8 mouse cellular contexts compared by ENCODE assay signal in genomic region chr16:30389831-30390649, GRCm38 (mm10). TPM values are rescaled to one million over a fixed set of nuclear protein-coding genes. Genes with fewer than 3 reads are reported as not detected.
DNase-seq lines count a peak whose midpoint lies in the region; ATAC-seq and TF ChIP-seq lines count a peak whose summit lies in the region.

No protein-coding gene starts in this region.

- H3K9me3 ChIP-seq in kidney, postnatal 0 days (replicated peaks; ENCODE audit: low read length), result no peaks in the 10 kb centered on the region
- 0 out of 2 replicates have a peak, but pooled peaks cover 3% of the 10 kb centered on the region for H3K9me3 ChIP-seq in forebrain, embryonic 15.5 days
- peaks cover 5% of the 10 kb centered on the region; the same call in 1 of the 2 replicates for H3K9me3 ChIP-seq in limb, embryonic 13.5 days
- no peaks in the 10 kb centered on the region for H3K9me3 ChIP-seq in midbrain, embryonic 15.5 days

- no peaks in the 10 kb centered on the region for H3K36me3 ChIP-seq in kidney, postnatal 0 days (ENCODE audit: insufficient read depth, low read length)
- H3K36me3 ChIP-seq in forebrain, embryonic 15.5 days, result no peaks in the 10 kb centered on the region
- H3K36me3 ChIP-seq in limb, embryonic 13.5 days, result peaks cover 7% of the 10 kb centered on the region
- no peaks in the 10 kb centered on the region for H3K36me3 ChIP-seq in midbrain, embryonic 15.5 days (replicated peaks)

- 50% methylated on average over 9 of the region's 9 CpGs for WGBS in kidney, postnatal 0 days
- 77% methylated on average over 9 of the region's 9 CpGs for WGBS in forebrain, embryonic 15.5 days
- 47% methylated on average over 9 of the region's 9 CpGs for WGBS in limb, embryonic 13.5 days
- WGBS in midbrain, embryonic 15.5 days, result 74% methylated on average over 9 of the region's 9 CpGs

- no peak for DNase-seq in kidney, postnatal 0 days (ENCODE audit: low spot score)
- DNase-seq in kidney, postnatal 25 days, result no peak
- peak; percentile 50 to 73 for DNase-seq in thymus, postnatal 36 days
- no peak for DNase-seq in layer of hippocampus, postnatal 10 days (ENCODE audit: low spot score in 2 of 2)
- DNase-seq in gastrocnemius, postnatal 14 days, result no peak

- H3K4me2 ChIP-seq in kidney, postnatal 0 days (ENCODE audit: low read length), result peak overlapping the region; percentile 68
- H3K4me2 ChIP-seq in forebrain, embryonic 15.5 days (replicated peaks), result peak overlapping the region; percentile 96
- H3K4me2 ChIP-seq in limb, embryonic 13.5 days (replicated peaks), result peak overlapping the region; percentile 95
- H3K4me2 ChIP-seq in midbrain, embryonic 15.5 days, result peak overlapping the region; percentile 93

- no peaks in the 10 kb centered on the region for H3K27me3 ChIP-seq in kidney, postnatal 0 days (ENCODE audit: insufficient read depth, low read length)
- no peaks in the 10 kb centered on the region for H3K27me3 ChIP-seq in forebrain, embryonic 15.5 days
- H3K27me3 ChIP-seq in limb, embryonic 13.5 days, result no peaks in the 10 kb centered on the region
- no peaks in the 10 kb centered on the region for H3K27me3 ChIP-seq in midbrain, embryonic 15.5 days (replicated peaks)

- no peaks in the 10 kb centered on the region; the same call in 1 of the 2 replicates for H3K4me1 ChIP-seq in kidney, postnatal 0 days (replicated peaks; ENCODE audit: insufficient read depth, low read length)
- peaks cover 23% of the 10 kb centered on the region for H3K4me1 ChIP-seq in forebrain, embryonic 15.5 days
- H3K4me1 ChIP-seq in limb, embryonic 13.5 days, result peaks cover 22% of the 10 kb centered on the region
- H3K4me1 ChIP-seq in midbrain, embryonic 15.5 days, result peaks cover 29% of the 10 kb centered on the region

- peak overlapping the region; percentile 85 for H3K27ac ChIP-seq in kidney, postnatal 0 days
- peak overlapping the region; percentile 65; the same call in 1 of the 2 replicates for H3K27ac ChIP-seq in forebrain, embryonic 15.5 days (replicated peaks)
- no peak overlapping the region for H3K27ac ChIP-seq in limb, embryonic 13.5 days
- H3K27ac ChIP-seq in midbrain, embryonic 15.5 days, result peak overlapping the region; percentile 85

- TF ChIP-seq CTCF in kidney, postnatal 0 days (IDR thresholded peaks at IDR 0.05; ENCODE audit: low read depth), result no peak

- no peak overlapping the region for H3K9ac ChIP-seq in kidney, postnatal 0 days (ENCODE audit: low read depth, low read length)
- H3K9ac ChIP-seq in forebrain, embryonic 15.5 days (replicated peaks), result no peak overlapping the region
- no peak overlapping the region for H3K9ac ChIP-seq in limb, embryonic 13.5 days
- H3K9ac ChIP-seq in midbrain, embryonic 15.5 days, result peak overlapping the region; percentile 81; the same call in 1 of the 2 replicates

- no peak overlapping the region for H3K4me3 ChIP-seq in kidney, postnatal 0 days (replicated peaks; ENCODE audit: low read depth, low read length)
- peak overlapping the region; percentile 62; the same call in 1 of the 2 replicates for H3K4me3 ChIP-seq in forebrain, embryonic 15.5 days
- peak overlapping the region; percentile 90 for H3K4me3 ChIP-seq in limb, embryonic 13.5 days
- H3K4me3 ChIP-seq in midbrain, embryonic 15.5 days, result peak overlapping the region; percentile 71

- no peak for ATAC-seq in kidney, postnatal 0 days (replicated peaks; ENCODE audit: low FRiP score, low read depth)
- ATAC-seq in forebrain, embryonic 15.5 days (replicated peaks), result no peak
- ATAC-seq in limb, embryonic 13.5 days (ENCODE audit: low FRiP score, low read depth), result no peak
- no peak for ATAC-seq in midbrain, embryonic 15.5 days (replicated peaks)

- intact Hi-C loops in gastrocnemius, postnatal 14 days (cut with DNase I; ENCODE audit: low total_unique reads), result no loop called here

RNA-seq across cellular contexts. Expression of gene Atp13a3, which starts 15.7 kb away (rescaled TPM):
- 10.4 and 11.2 TPM in 2 replicates for polyA plus RNA-seq in kidney, postnatal 0 days (2015; fragmentation: Nextera tagmentation; extraction: Ambion mirVana)
- polyA plus RNA-seq in forebrain, embryonic 15.5 days (2015; fragmentation: Nextera tagmentation; extraction: Ambion mirVana), result 9.2 and 10.8 TPM in 2 replicates
- polyA plus RNA-seq in limb, embryonic 13.5 days (2015; fragmentation: Nextera tagmentation; extraction: Ambion mirVana), result 9.4 and 9.5 TPM in 2 replicates
- polyA plus RNA-seq in midbrain, embryonic 15.5 days (2015; fragmentation: Nextera tagmentation; extraction: Ambion mirVana), result 8.1 and 8.6 TPM in 2 replicates
- total RNA-seq in layer of hippocampus, postnatal 10 days (2021), result 10 to 100 TPM; 63.7 to 72.4 TPM
- total RNA-seq in gastrocnemius, postnatal 14 days (2021), result 10 to 100 TPM; 62.2 to 76.9 TPM

Comparison
In these comparisons a context has a peak if more than half of its experiments do, and no peak if none do; other contexts are left out.
1. DNase-seq: peak in thymus, postnatal 36 days (2 of 2); none in kidney, postnatal 0 days (single experiment), kidney, postnatal 25 days (0 of 2), layer of hippocampus, postnatal 10 days (0 of 2) and gastrocnemius, postnatal 14 days (single experiment).
2. Peak in every context shown above with its lines, with median percentiles within 50 percentile points of each other: H3K4me2 ChIP-seq.